Mouse (Mus musculus) bone marrow, adult 2 months (tissue): ENCODE measurements around the gene Arhgap22.

Experiments used
- CTCF ChIP-seq: fragments of 200-500 bp; IDR thresholded peaks from 2 replicates; pipeline ENCODE4 v1.5.1; 2011; ENCODE audit warnings: low read length, control low read depth; ENCODE audit not compliant: control insufficient read depth, insufficient read depth
- POLR2A ChIP-seq: fragments of 200-500 bp; IDR thresholded peaks from 2 replicates; pipeline ENCODE4 v1.6.1; 2011; ENCODE audit warnings: low read depth, mild to moderate bottlenecking, control low read depth, low read length, borderline replicate concordance; ENCODE audit not compliant: control insufficient read depth

DNA sequence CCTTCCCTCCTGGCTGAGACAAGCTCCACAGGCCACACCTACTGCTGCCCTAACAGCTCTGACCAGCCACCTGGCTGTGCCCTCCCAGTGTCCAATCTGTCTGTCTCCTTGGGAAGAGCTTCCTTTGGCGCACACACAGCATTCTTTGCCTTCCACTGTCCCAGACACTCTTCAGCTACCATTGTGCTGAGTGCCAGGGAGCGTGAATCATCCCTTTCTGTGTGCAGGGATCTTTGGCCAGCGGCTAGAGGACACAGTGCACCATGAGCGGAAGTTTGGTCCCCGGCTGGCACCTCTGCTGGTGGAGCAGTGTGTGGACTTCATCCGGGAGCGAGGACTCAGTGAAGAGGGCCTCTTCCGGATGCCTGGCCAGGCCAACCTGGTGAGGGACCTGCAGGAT lies 145.1 kb downstream of the Arhgap22 start:
- no peak for TF ChIP-seq CTCF
- TF ChIP-seq POLR2A = no peak
